Comparison of ENCODE assay signal across 31 mouse cellular contexts in genomic region chr13:28929936-28930335, GRCm38 (mm10). TPM values are rescaled to one million over a fixed set of nuclear protein-coding genes. Genes with fewer than 3 reads are reported as not detected.
DNase-seq lines count a peak whose midpoint lies in the region; ATAC-seq and TF ChIP-seq lines count a peak whose summit lies in the region.
"Had no signal": no experiment of that assay in that cellular context is flagged by ENCODE, and none has a peak within 500 bp of the region (broad histone marks: within the 10 kb centered on the region; RNA-seq: fewer than 3 reads in every experiment).

No protein-coding gene starts in this region.

- peak; percentile 86 for DNase-seq in heart, adult 11 months
- peak; percentile 62 for DNase-seq in testis, postnatal 14 days (ENCODE audit: low spot score)
- no peak for DNase-seq in testis, postnatal 10 days (ENCODE audit: low spot score)
- no peak for DNase-seq in embryonic facial prominence, embryonic 14.5 days (ENCODE audit: low spot score)
- DNase-seq in limb, embryonic 14.5 days (ENCODE audit: low spot score), result peak; percentile 16
- no peak for DNase-seq in thymus, adult 2 months
- DNase-seq: adrenal gland, adult 8-10 months; adrenal gland, postnatal 14 days; adrenal gland, postnatal 36 days; B cell, adult 2 months; cerebellum, adult 11 months; cerebellum, adult 18-20 months; cerebellum, adult 8-10 months; cerebellum, adult 9-11 months; cerebellum, postnatal 14 days; cerebellum, postnatal 36 days; embryo, embryonic 11 days had no signal

- no peaks in the 10 kb centered on the region for H3K27me3 ChIP-seq in heart, embryonic 12.5 days (replicated peaks)
- no peaks in the 10 kb centered on the region for H3K27me3 ChIP-seq in embryonic facial prominence, embryonic 14.5 days (replicated peaks; ENCODE audit: control insufficient read depth, insufficient read depth, low read length)
- H3K27me3 ChIP-seq in limb, embryonic 14.5 days (ENCODE audit: control insufficient read depth, insufficient read depth, low read length), result no peaks in the 10 kb centered on the region
- no peaks in the 10 kb centered on the region for H3K27me3 ChIP-seq in midbrain, embryonic 15.5 days (replicated peaks)
- no peaks in the 10 kb centered on the region for H3K27me3 ChIP-seq in thymus, adult 2 months (ENCODE audit: control insufficient read depth, insufficient read depth, low read length)
- H3K27me3 ChIP-seq: CH12.LX; embryonic facial prominence, embryonic 12.5 days; embryonic facial prominence, embryonic 15.5 days; forebrain, embryonic 12.5 days; Patski had no signal

- no peak for TF ChIP-seq POLR2A in limb, embryonic 14.5 days (IDR thresholded peaks at IDR 0.05; ENCODE audit: borderline replicate concordance, extremely low read depth, insufficient read depth, insufficient read length)
- no peak for TF ChIP-seq POLR2A in thymus, adult 2 months (IDR thresholded peaks at IDR 0.05; ENCODE audit: control insufficient read depth, extremely low read depth, insufficient read depth, low read length, poor library complexity)

- no peaks in the 10 kb centered on the region for H3K36me3 ChIP-seq in heart, embryonic 12.5 days
- no peaks in the 10 kb centered on the region for H3K36me3 ChIP-seq in embryonic facial prominence, embryonic 14.5 days (ENCODE audit: control insufficient read depth, insufficient read depth, low read length)
- no peaks in the 10 kb centered on the region for H3K36me3 ChIP-seq in limb, embryonic 14.5 days (ENCODE audit: control insufficient read depth, insufficient read depth, low read length)
- H3K36me3 ChIP-seq in midbrain, embryonic 15.5 days (replicated peaks), result no peaks in the 10 kb centered on the region
- no peaks in the 10 kb centered on the region for H3K36me3 ChIP-seq in thymus, adult 2 months (ENCODE audit: control insufficient read depth, insufficient read depth, low read length)
- H3K36me3 ChIP-seq: embryonic facial prominence, embryonic 12.5 days; embryonic facial prominence, embryonic 15.5 days; forebrain, embryonic 10.5 days; forebrain, embryonic 12.5 days; G1E had no signal

- WGBS in heart, embryonic 12.5 days, result 42% methylated on average over 3 of the region's 3 CpGs
- WGBS in embryonic facial prominence, embryonic 14.5 days, result 25% methylated on average over 3 of the region's 3 CpGs
- WGBS in limb, embryonic 14.5 days, result 28% methylated on average over 3 of the region's 3 CpGs
- WGBS in midbrain, embryonic 15.5 days, result 39% methylated on average over 3 of the region's 3 CpGs
- WGBS in thymus, adult 2 months, result 81% methylated on average over 3 of the region's 3 CpGs

- no peak for TF ChIP-seq CTCF in thymus, adult 2 months (IDR thresholded peaks at IDR 0.05; ENCODE audit: borderline replicate concordance, control insufficient read depth, extremely low read depth, insufficient read depth, low read length, poor library complexity)

- no peak overlapping the region for H3K4me2 ChIP-seq in heart, embryonic 12.5 days
- H3K4me2 ChIP-seq in embryonic facial prominence, embryonic 14.5 days (ENCODE audit: low read depth, low read length), result no peak overlapping the region
- no peak overlapping the region for H3K4me2 ChIP-seq in limb, embryonic 14.5 days (replicated peaks; ENCODE audit: low read depth, low read length, severe bottlenecking)
- no peak overlapping the region for H3K4me2 ChIP-seq in midbrain, embryonic 15.5 days
- H3K4me2 ChIP-seq: embryonic facial prominence, embryonic 12.5 days; embryonic facial prominence, embryonic 15.5 days; forebrain, embryonic 12.5 days had no signal

- no peak for ATAC-seq in heart, embryonic 12.5 days (ENCODE audit: insufficient number of reproducible peaks, low FRiP score)
- ATAC-seq in embryonic facial prominence, embryonic 14.5 days (ENCODE audit: low read depth), result 0 out of 2 replicates have a peak, but pooled peaks have one; percentile 24
- no peak for ATAC-seq in limb, embryonic 14.5 days (ENCODE audit: low FRiP score, low read depth)
- ATAC-seq in midbrain, embryonic 15.5 days (replicated peaks), result no peak
- ATAC-seq: activated CD4-positive, CD25-positive, alpha-beta regulatory T cell, adult 4 months; CD4-positive, CD25-positive, alpha-beta regulatory T cell, adult 4 months; forebrain, embryonic 14.5 days; forebrain, embryonic 16.5 days; Patski had no signal

- no peak overlapping the region for H3K9ac ChIP-seq in heart, embryonic 12.5 days
- no peak overlapping the region for H3K9ac ChIP-seq in embryonic facial prominence, embryonic 14.5 days (ENCODE audit: low read depth, low read length)
- H3K9ac ChIP-seq in limb, embryonic 14.5 days (ENCODE audit: low read depth, low read length, severe bottlenecking), result no peak overlapping the region
- H3K9ac ChIP-seq in midbrain, embryonic 15.5 days, result no peak overlapping the region
- H3K9ac ChIP-seq: embryonic facial prominence, embryonic 12.5 days; embryonic facial prominence, embryonic 15.5 days; forebrain, embryonic 12.5 days had no signal

- no peak overlapping the region for H3K27ac ChIP-seq in heart, embryonic 12.5 days (ENCODE audit: poor library complexity, severe bottlenecking)
- no peak overlapping the region for H3K27ac ChIP-seq in embryonic facial prominence, embryonic 14.5 days (replicated peaks; ENCODE audit: low read depth, low read length)
- H3K27ac ChIP-seq in limb, embryonic 14.5 days (replicated peaks; ENCODE audit: low read depth, low read length), result no peak overlapping the region
- H3K27ac ChIP-seq in midbrain, embryonic 15.5 days, result no peak overlapping the region
- no peak overlapping the region for H3K27ac ChIP-seq in thymus, adult 2 months (ENCODE audit: control insufficient read depth, insufficient read depth, low read length)
- H3K27ac ChIP-seq: embryonic facial prominence, embryonic 12.5 days; embryonic facial prominence, embryonic 15.5 days; forebrain, embryonic 10.5 days; forebrain, embryonic 12.5 days had no signal

- H3K9me3 ChIP-seq in heart, embryonic 12.5 days (replicated peaks), result no peaks in the 10 kb centered on the region
- H3K9me3 ChIP-seq in embryonic facial prominence, embryonic 14.5 days (ENCODE audit: control insufficient read depth, low read length), result no peaks in the 10 kb centered on the region
- no peaks in the 10 kb centered on the region for H3K9me3 ChIP-seq in limb, embryonic 14.5 days (ENCODE audit: control insufficient read depth, low read length)
- H3K9me3 ChIP-seq in midbrain, embryonic 15.5 days, result no peaks in the 10 kb centered on the region
- H3K9me3 ChIP-seq: embryonic facial prominence, embryonic 12.5 days; embryonic facial prominence, embryonic 15.5 days; forebrain, embryonic 10.5 days; forebrain, embryonic 12.5 days; G1E had no signal

- H3K4me3 ChIP-seq in heart, embryonic 12.5 days, result no peak overlapping the region
- H3K4me3 ChIP-seq in embryonic facial prominence, embryonic 14.5 days (ENCODE audit: low read depth, low read length), result no peak overlapping the region
- no peak overlapping the region for H3K4me3 ChIP-seq in limb, embryonic 14.5 days (replicated peaks; ENCODE audit: low read length)
- no peak overlapping the region for H3K4me3 ChIP-seq in midbrain, embryonic 15.5 days
- no peak overlapping the region for H3K4me3 ChIP-seq in thymus, adult 2 months (ENCODE audit: control insufficient read depth, insufficient read depth, low read length)
- H3K4me3 ChIP-seq: embryonic facial prominence, embryonic 12.5 days; embryonic facial prominence, embryonic 15.5 days; erythroblast, embryonic 14.5 days; forebrain, embryonic 10.5 days; forebrain, embryonic 12.5 days had no signal

- H3K4me1 ChIP-seq in heart, embryonic 12.5 days (replicated peaks), result peaks cover 16% of the 10 kb centered on the region
- H3K4me1 ChIP-seq in embryonic facial prominence, embryonic 14.5 days (ENCODE audit: control insufficient read depth, insufficient read depth, low read length), result no peaks in the 10 kb centered on the region
- H3K4me1 ChIP-seq in limb, embryonic 14.5 days (ENCODE audit: control insufficient read depth, insufficient read depth, low read length), result no peaks in the 10 kb centered on the region
- H3K4me1 ChIP-seq in midbrain, embryonic 15.5 days, result no peaks in the 10 kb centered on the region
- no peaks in the 10 kb centered on the region for H3K4me1 ChIP-seq in thymus, adult 2 months (replicated peaks; ENCODE audit: control insufficient read depth, insufficient read depth, low read length)

RNA-seq across cellular contexts. Expression of gene Sox4, which starts 23.6 kb away (rescaled TPM):
- 78.2 and 84.1 TPM in 2 replicates for polyA plus RNA-seq in heart, embryonic 12.5 days (2016; fragmentation: Nextera tagmentation; extraction: Ambion mirVana)
- 62.7 and 67.5 TPM in 2 replicates for polyA plus RNA-seq in embryonic facial prominence, embryonic 14.5 days (2014; fragmentation: Nextera tagmentation; extraction: Ambion mirVana)
- polyA plus RNA-seq in limb, embryonic 14.5 days (2012; rRNA removed), result 67.1 and 96.1 TPM in 2 replicates
- polyA plus RNA-seq in limb, embryonic 14.5 days (2014; fragmentation: Nextera tagmentation; extraction: Ambion mirVana), result 84.9 and 104 TPM in 2 replicates
- polyA plus RNA-seq in midbrain, embryonic 15.5 days (2015; fragmentation: Nextera tagmentation; extraction: Ambion mirVana), result 197 and 207 TPM in 2 replicates
- 137 and 191 TPM in 2 replicates for polyA plus RNA-seq in thymus, adult 2 months (2012; rRNA removed)

Comparison
In these comparisons a context has a peak if more than half of its experiments do, and no peak if none do; other contexts are left out.
1. DNase-seq: peak in heart, adult 11 months (single experiment), testis, postnatal 14 days (single experiment) and limb, embryonic 14.5 days (single experiment); none in testis, postnatal 10 days (single experiment), embryonic facial prominence, embryonic 14.5 days (single experiment) and thymus, adult 2 months (single experiment).